Mouse (Mus musculus): ENCODE results near the gene Ifnar1. TPM values are rescaled to one million over a fixed set of nuclear protein-coding genes. Genes with fewer than 3 reads are reported as not detected.

Ifnar1 gene
- polyA plus RNA-seq, 1 experiment from 2014 or later: 37.1 TPM

GRCm38 (mm10) chr16:91463836-91464400, 21.1 kb upstream of the Ifnar1 start:
- 76% methylated on average over 4 of the region's 4 CpGs for WGBS (ENCODE audit: insufficient replicate concordance)
- Histone ChIP-seq H3K36me3 (ENCODE audit: control insufficient read depth, insufficient read depth, low read length) (no peaks in the 10 kb centered on the region), H3K9me3 (replicated peaks; ENCODE audit: control insufficient read depth, low read length) (peaks cover 3% of the 10 kb centered on the region; the same call in 1 of the 2 replicates), H3K4me3 (ENCODE audit: low read depth, low read length) (peak overlapping the region; percentile 58), H3K9ac (ENCODE audit: low read depth, low read length) (peak overlapping the region; percentile 71; the same call in 1 of the 2 replicates), H3K27me3 (ENCODE audit: control insufficient read depth, insufficient read depth, low read length) (no peaks in the 10 kb centered on the region), H3K4me1 (ENCODE audit: control insufficient read depth, insufficient read depth, low read length) (peaks cover 20% of the 10 kb centered on the region), H3K4me2 (peak overlapping the region; percentile 88), H3K27ac (ENCODE audit: low read depth, low read length) (no peak overlapping the region)
- ATAC-seq (replicated peaks; ENCODE audit: insufficient number of reproducible peaks, low FRiP score, low TSS enrichment): no peak

GRCm38 (mm10) chr16:91464594-91465504, 20.2 kb upstream of the Ifnar1 start:
- Histone ChIP-seq H3K9ac (ENCODE audit: low read depth, low read length) (peak overlapping the region; percentile 74), H3K4me2 (peak overlapping the region; percentile 88), H3K36me3 (ENCODE audit: control insufficient read depth, insufficient read depth, low read length) (no peaks in the 10 kb centered on the region), H3K4me3 (ENCODE audit: low read depth, low read length) (peak overlapping the region; percentile 58), H3K9me3 (replicated peaks; ENCODE audit: control insufficient read depth, low read length) (peaks cover 3% of the 10 kb centered on the region; the same call in 1 of the 2 replicates), H3K27me3 (ENCODE audit: control insufficient read depth, insufficient read depth, low read length) (no peaks in the 10 kb centered on the region), H3K27ac (ENCODE audit: low read depth, low read length) (peak overlapping the region; percentile 58), H3K4me1 (ENCODE audit: control insufficient read depth, insufficient read depth, low read length) (peaks cover 20% of the 10 kb centered on the region)
- 2% methylated on average over 44 of the region's 44 CpGs for WGBS (ENCODE audit: insufficient replicate concordance)
- peak; percentile 97 for ATAC-seq (replicated peaks; ENCODE audit: insufficient number of reproducible peaks, low FRiP score, low TSS enrichment)

- ATAC-seq (replicated peaks; ENCODE audit: insufficient number of reproducible peaks, low FRiP score, low TSS enrichment): no peak
- peak overlapping the region; percentile 88 for H3K4me2 ChIP-seq
- H3K27me3 ChIP-seq (ENCODE audit: control insufficient read depth, insufficient read depth, low read length): no peaks in the 10 kb centered on the region
- H3K4me3 ChIP-seq (ENCODE audit: low read depth, low read length): peak overlapping the region; percentile 58
- H3K4me1 ChIP-seq (ENCODE audit: control insufficient read depth, insufficient read depth, low read length): peaks cover 20% of the 10 kb centered on the region
- peak overlapping the region; percentile 58; the same call in 1 of the 2 replicates for H3K27ac ChIP-seq (ENCODE audit: low read depth, low read length)
- WGBS (ENCODE audit: insufficient replicate concordance): 55% methylated on average over 13 of the region's 13 CpGs
- peaks cover 3% of the 10 kb centered on the region; the same call in 1 of the 2 replicates for H3K9me3 ChIP-seq (replicated peaks; ENCODE audit: control insufficient read depth, low read length)
- H3K36me3 ChIP-seq (ENCODE audit: control insufficient read depth, insufficient read depth, low read length): no peaks in the 10 kb centered on the region
- H3K9ac ChIP-seq (ENCODE audit: low read depth, low read length): peak overlapping the region; percentile 74; the same call in 1 of the 2 replicates
Observed at GRCm38 (mm10) chr16:91465505-91466240, 19.4 kb upstream of the Ifnar1 start.

DNA sequence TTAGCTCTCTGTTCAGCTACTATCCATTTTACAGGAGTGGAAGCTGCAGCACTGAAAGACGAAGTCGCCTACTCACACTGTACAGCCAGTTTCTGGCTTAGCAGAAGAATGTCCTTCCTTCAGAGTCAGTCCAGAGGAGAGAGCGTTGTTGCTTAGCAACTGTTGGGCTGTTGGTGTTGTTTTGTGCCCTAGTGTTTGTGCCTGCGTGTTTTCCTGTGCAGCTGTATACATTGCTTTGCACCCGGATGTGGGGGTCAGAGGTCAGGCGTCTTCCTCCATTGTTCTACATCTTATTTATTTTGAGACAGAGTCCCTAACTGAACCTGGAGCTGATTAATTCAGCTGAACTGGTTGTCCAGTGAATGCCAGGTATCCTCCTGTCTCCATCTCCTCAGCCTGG, 18.5 kb upstream of the Ifnar1 start:
- H3K9ac ChIP-seq (ENCODE audit: low read depth, low read length): no peak overlapping the region
- no peak overlapping the region for H3K27ac ChIP-seq (ENCODE audit: low read depth, low read length)
- H3K4me1 ChIP-seq (ENCODE audit: control insufficient read depth, insufficient read depth, low read length): peaks cover 20% of the 10 kb centered on the region
- H3K36me3 ChIP-seq (ENCODE audit: control insufficient read depth, insufficient read depth, low read length): no peaks in the 10 kb centered on the region
- no peak for ATAC-seq (replicated peaks; ENCODE audit: insufficient number of reproducible peaks, low FRiP score, low TSS enrichment)
- no peaks in the 10 kb centered on the region for H3K27me3 ChIP-seq (ENCODE audit: control insufficient read depth, insufficient read depth, low read length)
- peaks cover 3% of the 10 kb centered on the region; the same call in 1 of the 2 replicates for H3K9me3 ChIP-seq (replicated peaks; ENCODE audit: control insufficient read depth, low read length)
- WGBS (ENCODE audit: insufficient replicate concordance): 56% methylated on average over 6 of the region's 6 CpGs
- H3K4me3 ChIP-seq (ENCODE audit: low read depth, low read length): no peak overlapping the region
- peak overlapping the region; percentile 88 for H3K4me2 ChIP-seq

DNA sequence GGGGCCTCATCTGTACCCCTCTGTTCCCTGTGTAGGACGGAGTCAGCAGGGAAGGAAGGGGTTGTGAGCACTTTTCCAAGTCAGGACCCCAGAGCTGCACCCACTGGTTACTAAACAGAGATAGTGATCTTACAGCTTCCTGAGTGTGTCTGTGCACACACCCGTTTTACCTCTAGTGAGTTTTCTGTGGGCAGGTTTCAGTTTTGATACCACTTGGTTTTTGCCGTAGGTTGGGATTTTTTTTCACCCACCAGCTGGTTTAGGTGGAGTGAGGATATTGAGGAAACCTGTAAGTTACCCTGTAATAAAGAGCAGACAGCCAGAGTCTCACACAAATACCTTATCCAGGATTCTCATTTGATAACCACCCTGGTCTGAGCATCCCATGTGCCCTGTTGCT, 14.6 kb upstream of the Ifnar1 start:
- H3K4me1 ChIP-seq (ENCODE audit: control insufficient read depth, insufficient read depth, low read length): peaks cover 10% of the 10 kb centered on the region; the same call in 1 of the 2 replicates
- 72% methylated on average over 3 of the region's 3 CpGs for WGBS (ENCODE audit: insufficient replicate concordance)
- ATAC-seq (replicated peaks; ENCODE audit: insufficient number of reproducible peaks, low FRiP score, low TSS enrichment): no peak
- H3K36me3 ChIP-seq (ENCODE audit: control insufficient read depth, insufficient read depth, low read length): no peaks in the 10 kb centered on the region
- H3K4me2 ChIP-seq: no peak overlapping the region
- H3K9ac ChIP-seq (ENCODE audit: low read depth, low read length): no peak overlapping the region; the same call in 1 of the 2 replicates
- H3K4me3 ChIP-seq (ENCODE audit: low read depth, low read length): no peak overlapping the region
- no peak overlapping the region for H3K27ac ChIP-seq (ENCODE audit: low read depth, low read length)
- no peaks in the 10 kb centered on the region for H3K27me3 ChIP-seq (ENCODE audit: control insufficient read depth, insufficient read depth, low read length)
- peaks cover 3% of the 10 kb centered on the region; the same call in 1 of the 2 replicates for H3K9me3 ChIP-seq (replicated peaks; ENCODE audit: control insufficient read depth, low read length)

DNA sequence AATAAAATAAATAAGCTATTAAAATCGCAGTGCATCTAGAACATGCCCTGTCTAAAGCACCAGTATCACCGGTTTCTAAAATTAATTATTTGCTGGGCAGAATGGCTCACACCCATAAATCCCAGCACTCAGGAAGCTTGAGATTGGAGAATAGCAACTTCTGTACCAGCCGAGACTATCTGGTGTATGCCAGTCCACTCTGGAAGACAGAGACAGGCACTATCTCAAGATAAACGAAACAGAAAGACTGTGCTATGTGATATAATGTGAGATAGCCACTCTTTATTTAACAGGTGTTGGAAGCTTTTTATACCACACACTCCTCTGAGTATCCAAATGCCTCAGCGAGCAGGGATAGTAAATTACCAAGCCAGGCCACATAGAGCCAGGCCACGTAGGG, 13.6 kb upstream of the Ifnar1 start:
- WGBS (ENCODE audit: insufficient replicate concordance): 70% methylated on average over 6 of the region's 6 CpGs
- Histone ChIP-seq H3K4me1 (ENCODE audit: control insufficient read depth, insufficient read depth, low read length) (0 out of 2 replicates have a peak, but pooled peaks cover 2% of the 10 kb centered on the region), H3K9ac (ENCODE audit: low read depth, low read length) (no peak overlapping the region), H3K9me3 (replicated peaks; ENCODE audit: control insufficient read depth, low read length) (peaks cover 3% of the 10 kb centered on the region; the same call in 1 of the 2 replicates), H3K4me2 (no peak overlapping the region), H3K27ac (ENCODE audit: low read depth, low read length) (no peak overlapping the region), H3K27me3 (ENCODE audit: control insufficient read depth, insufficient read depth, low read length) (no peaks in the 10 kb centered on the region), H3K36me3 (ENCODE audit: control insufficient read depth, insufficient read depth, low read length) (no peaks in the 10 kb centered on the region), H3K4me3 (ENCODE audit: low read depth, low read length) (no peak overlapping the region)
- no peak for ATAC-seq (replicated peaks; ENCODE audit: insufficient number of reproducible peaks, low FRiP score, low TSS enrichment)

GRCm38 (mm10) chr16:91475753-91476152, 9.3 kb upstream of the Ifnar1 start:
- H3K9me3 ChIP-seq (replicated peaks; ENCODE audit: control insufficient read depth, low read length): no peaks in the 10 kb centered on the region
- H3K27ac ChIP-seq (ENCODE audit: low read depth, low read length): no peak overlapping the region
- H3K4me1 ChIP-seq (ENCODE audit: control insufficient read depth, insufficient read depth, low read length): no peaks in the 10 kb centered on the region
- no peak overlapping the region for H3K4me2 ChIP-seq
- no peak overlapping the region for H3K9ac ChIP-seq (ENCODE audit: low read depth, low read length)
- ATAC-seq (replicated peaks; ENCODE audit: insufficient number of reproducible peaks, low FRiP score, low TSS enrichment): no peak
- 44% methylated on average over 7 of the region's 7 CpGs for WGBS (ENCODE audit: insufficient replicate concordance)
- H3K27me3 ChIP-seq (ENCODE audit: control insufficient read depth, insufficient read depth, low read length): no peaks in the 10 kb centered on the region
- no peaks in the 10 kb centered on the region for H3K36me3 ChIP-seq (ENCODE audit: control insufficient read depth, insufficient read depth, low read length)
- no peak overlapping the region for H3K4me3 ChIP-seq (ENCODE audit: low read depth, low read length)

DNA sequence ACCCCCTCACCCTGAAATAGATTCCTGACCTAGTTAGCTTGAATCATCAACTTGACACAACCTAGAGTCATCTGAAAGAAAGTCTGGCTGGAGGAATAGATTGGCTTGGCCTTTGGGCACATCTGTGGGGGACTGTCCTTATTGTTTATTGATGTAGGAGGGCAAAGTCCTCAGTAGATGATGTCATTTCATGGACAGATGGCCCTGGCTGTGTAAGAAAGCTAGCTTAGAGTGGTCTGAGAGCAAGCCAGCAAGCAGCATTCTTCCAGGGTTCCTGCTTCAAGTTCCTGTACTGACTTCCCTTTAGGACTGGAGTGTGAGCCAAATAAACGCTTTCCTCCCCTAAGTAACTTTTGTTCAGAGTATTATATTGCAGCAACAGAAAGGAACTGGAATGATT, 7.0 kb upstream of the Ifnar1 start:
- no peak overlapping the region for H3K27ac ChIP-seq (ENCODE audit: low read depth, low read length)
- H3K9ac ChIP-seq (ENCODE audit: low read depth, low read length): no peak overlapping the region
- H3K4me2 ChIP-seq: no peak overlapping the region
- ATAC-seq (replicated peaks; ENCODE audit: insufficient number of reproducible peaks, low FRiP score, low TSS enrichment): no peak
- no peaks in the 10 kb centered on the region for H3K9me3 ChIP-seq (replicated peaks; ENCODE audit: control insufficient read depth, low read length)
- H3K4me3 ChIP-seq (ENCODE audit: low read depth, low read length): no peak overlapping the region
- no peaks in the 10 kb centered on the region for H3K27me3 ChIP-seq (ENCODE audit: control insufficient read depth, insufficient read depth, low read length)
- 60% methylated on average over 1 of the region's 1 CpGs for WGBS (ENCODE audit: insufficient replicate concordance)
- no peaks in the 10 kb centered on the region for H3K36me3 ChIP-seq (ENCODE audit: control insufficient read depth, insufficient read depth, low read length)
- no peaks in the 10 kb centered on the region for H3K4me1 ChIP-seq (ENCODE audit: control insufficient read depth, insufficient read depth, low read length)
